Mouse (Mus musculus) layer of hippocampus, adult 18-20 months (tissue): ENCODE measurements at regions not wholly inside any gene's neighbourhood (a gene's known extent, or its start where the extent isn't known, plus 50 kb on each side); places are given as distances from the start of the nearest gene placed in this dataset.

ENCODE experiments used
- DNase-seq, 2 experiments: peaks; one replicate each; pipeline ENCODE4 v3.0.0; 2022; ENCODE audit warnings: low spot score in 2 of 2

DNA sequence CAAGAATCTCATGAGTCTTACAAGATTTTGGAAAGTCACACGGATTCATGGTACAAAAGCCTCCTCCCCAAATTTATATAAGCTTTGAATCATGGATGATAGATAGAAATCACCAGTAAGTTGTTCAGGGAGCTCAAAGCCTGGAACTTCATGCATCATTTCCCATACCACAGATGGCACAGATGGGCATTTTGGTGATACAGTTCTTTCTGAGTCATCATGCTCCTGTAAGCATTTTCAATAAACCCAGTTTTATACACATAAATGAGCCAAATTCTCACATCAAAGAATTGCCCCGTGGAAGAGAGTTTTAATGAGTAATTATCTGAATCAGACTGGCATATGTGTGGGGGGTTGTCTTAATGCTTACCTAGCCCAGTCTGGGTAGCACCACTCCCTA is 379.1 kb upstream of the Anxa10 start:
- DNase-seq: peak; percentile 37 to 67

DNA sequence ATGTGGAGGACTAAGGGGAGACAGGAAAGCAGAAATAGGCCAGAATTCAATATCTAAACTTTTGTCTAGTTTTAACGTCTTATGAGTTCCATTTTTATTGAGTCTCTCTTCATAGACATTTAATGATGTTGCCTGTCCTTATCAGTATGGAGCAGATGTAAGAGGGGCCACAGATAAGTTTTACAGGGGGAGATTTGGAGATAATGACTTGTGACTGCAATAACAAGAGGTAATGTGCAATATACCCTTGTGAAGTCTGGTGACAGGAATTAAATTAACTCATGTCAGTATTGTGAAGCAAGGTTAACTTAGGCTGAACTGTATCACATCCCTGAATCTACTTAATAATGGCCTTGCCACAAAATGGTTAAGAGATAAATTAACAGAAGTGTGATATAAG is 359.6 kb upstream of the Anxa10 start:
- no peak for DNase-seq
